Mouse (Mus musculus): ENCODE measurements around the gene Mpp2.

Gene Mpp2

DNA sequence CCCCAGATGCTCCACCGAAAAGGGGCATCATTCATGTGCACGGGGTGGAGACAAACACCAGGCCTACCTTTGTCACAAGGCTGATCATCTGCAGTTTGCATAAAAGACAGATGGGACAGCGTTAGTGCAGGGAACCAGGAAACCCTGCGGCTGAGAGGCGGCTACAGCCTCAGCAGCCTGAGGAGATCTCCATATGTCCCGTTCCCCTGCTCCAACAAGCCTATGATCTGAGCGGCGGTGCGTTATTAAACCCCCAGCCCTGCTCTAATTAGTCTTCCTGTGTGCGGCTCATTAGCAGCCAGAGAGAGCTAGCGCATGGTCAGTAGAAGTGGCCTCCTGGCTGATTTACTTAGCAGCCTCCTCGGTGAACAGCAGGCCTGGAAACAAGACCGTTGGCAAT lies 78.2 kb downstream of the Mpp2 start:
- 41% methylated on average over 13 of the region's 13 CpGs for WGBS

DNA sequence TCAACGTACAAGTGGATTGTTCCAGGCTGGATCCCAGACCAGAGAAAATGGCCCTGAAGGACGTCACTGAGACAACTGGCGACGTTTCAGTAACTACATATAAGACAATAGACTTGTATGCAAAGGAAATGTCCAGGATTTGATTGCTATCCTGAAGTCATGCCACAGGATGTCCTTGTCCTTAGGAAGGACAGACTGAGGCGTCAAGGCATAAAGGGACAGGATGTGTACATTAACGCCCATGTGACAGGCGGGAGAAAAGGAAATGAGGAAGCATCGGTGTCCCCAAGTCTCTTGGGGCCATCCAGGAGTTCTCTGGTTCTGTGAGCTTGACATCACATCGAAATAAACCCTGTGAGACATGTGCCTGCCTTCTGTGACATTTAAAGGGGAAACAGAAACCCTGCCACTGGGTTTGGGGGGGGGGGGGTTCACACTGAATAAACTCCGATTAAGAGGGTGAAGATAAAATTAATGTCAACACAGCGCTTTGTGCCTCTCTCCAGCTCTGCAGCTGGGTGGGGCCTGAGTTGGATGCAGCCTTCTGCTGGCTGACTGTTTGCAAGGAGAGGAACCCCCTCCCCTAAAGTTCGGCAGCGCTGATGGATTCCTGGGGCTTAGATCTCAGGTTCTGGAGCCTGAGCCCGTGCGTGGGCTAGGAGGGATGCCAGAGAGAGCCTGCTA lies 79.2 kb downstream of the Mpp2 start:
- 67% methylated on average over 15 of the region's 15 CpGs for WGBS

DNA sequence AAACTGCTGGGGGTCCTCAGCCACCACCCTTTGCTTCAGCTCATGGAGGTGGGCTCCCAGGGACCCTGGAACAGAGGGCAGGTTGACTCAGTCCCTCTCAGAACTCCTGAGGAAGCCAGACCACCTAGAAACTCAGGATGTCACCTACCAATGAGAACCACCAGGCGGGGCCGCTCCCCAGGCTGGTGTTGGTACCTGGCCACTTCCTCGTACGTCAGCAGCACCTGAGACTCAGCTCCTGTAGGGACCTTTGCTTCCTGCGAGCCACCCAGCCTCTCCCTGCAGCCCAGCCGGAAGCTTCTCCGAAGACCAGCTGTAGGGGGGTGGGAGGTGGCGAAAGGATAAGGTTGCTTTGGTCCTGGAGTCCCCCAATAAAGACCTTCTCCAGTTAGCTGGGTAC lies 79.9 kb downstream of the Mpp2 start:
- WGBS, result 91% methylated on average over 8 of the region's 8 CpGs
